Mouse (Mus musculus): ENCODE data around the gene Adgrf5.

- TF ChIP-seq POLR2A (IDR thresholded peaks at IDR 0.05; ENCODE audit: low read depth, low read length) = no peak
- no peak for TF ChIP-seq CTCF (IDR thresholded peaks at IDR 0.05; ENCODE audit: borderline replicate concordance, insufficient read depth, low read length)
Observed at GRCm38 (mm10) chr17:43392191-43392590, 31.9 kb downstream of the Adgrf5 start.

All from embryonic fibroblast, embryonic 13.5 days (primary cell).